ENCODE assay signal across 12 mouse cellular contexts in the genomic region with DNA sequence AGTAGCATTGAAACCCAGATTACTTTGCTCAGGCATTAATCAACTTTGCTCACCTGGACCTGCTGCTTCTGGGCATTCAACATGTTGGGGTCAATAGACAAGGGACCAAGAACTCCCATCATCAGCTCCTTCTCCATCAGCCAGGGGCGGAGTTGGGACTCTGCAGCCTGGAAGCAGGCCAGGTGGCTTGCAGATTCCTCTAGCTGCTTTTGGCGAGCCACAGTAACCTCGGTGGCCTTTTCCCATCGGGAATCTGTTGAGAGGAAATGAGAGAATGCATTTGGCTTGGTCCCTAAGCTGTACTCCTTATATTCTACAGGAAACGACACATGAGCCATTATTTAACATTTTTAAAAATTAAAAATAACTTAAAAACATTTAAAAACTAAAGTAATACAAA.
DNase-seq lines count a peak whose midpoint lies in the region; ATAC-seq and TF ChIP-seq lines count a peak whose summit lies in the region.
"Had no signal": no experiment of that assay in that cellular context is flagged by ENCODE, and none has a peak within 500 bp of the region (broad histone marks: within the 10 kb centered on the region; RNA-seq: fewer than 3 reads in every experiment).

No protein-coding gene starts in this region.

- 59% methylated on average over 5 of the region's 5 CpGs for WGBS in limb, embryonic 14.5 days
- 85% methylated on average over 5 of the region's 5 CpGs for WGBS in limb, embryonic 10.5 days
- 73% methylated on average over 5 of the region's 5 CpGs for WGBS in midbrain, embryonic 15.5 days

- H3K27me3 ChIP-seq in limb, embryonic 14.5 days (ENCODE audit: control insufficient read depth, insufficient read depth, low read length) = no peaks in the 10 kb centered on the region
- no peaks in the 10 kb centered on the region for H3K27me3 ChIP-seq in limb, embryonic 10.5 days (ENCODE audit: low read depth, poor library complexity, severe bottlenecking)
- no peaks in the 10 kb centered on the region for H3K27me3 ChIP-seq in midbrain, embryonic 15.5 days (replicated peaks)
- H3K27me3 ChIP-seq: hindbrain, embryonic 15.5 days; limb, embryonic 12.5 days had no signal

- no peak overlapping the region for H3K27ac ChIP-seq in limb, embryonic 14.5 days (replicated peaks; ENCODE audit: low read depth, low read length)
- H3K27ac ChIP-seq in limb, embryonic 10.5 days = no peak overlapping the region
- no peak overlapping the region for H3K27ac ChIP-seq in midbrain, embryonic 15.5 days
- H3K27ac ChIP-seq: hindbrain, embryonic 15.5 days; limb, embryonic 12.5 days had no signal

- H3K9me3 ChIP-seq in limb, embryonic 14.5 days (ENCODE audit: control insufficient read depth, low read length) = no peaks in the 10 kb centered on the region
- no peaks in the 10 kb centered on the region for H3K9me3 ChIP-seq in limb, embryonic 10.5 days (replicated peaks)
- no peaks in the 10 kb centered on the region for H3K9me3 ChIP-seq in midbrain, embryonic 15.5 days
- H3K9me3 ChIP-seq: hindbrain, embryonic 15.5 days; limb, embryonic 12.5 days had no signal

- intact Hi-C loops in heart, postnatal 10 days (cut with DNase I) = no loop called here

- DNase-seq in limb, embryonic 14.5 days (ENCODE audit: low spot score) = peak; percentile 19
- no peak for DNase-seq in limb, embryonic 10.5 days (ENCODE audit: low spot score)
- peak; percentile 40 to 48 for DNase-seq in cerebellum, postnatal 10 days
- peak; percentile 86 to 88 for DNase-seq in heart, postnatal 10 days
- peak; percentile 47 to 69 for DNase-seq in lung, postnatal 4 days
- no peak for DNase-seq in embryo, embryonic 11 days

- H3K4me1 ChIP-seq in limb, embryonic 14.5 days (ENCODE audit: control insufficient read depth, insufficient read depth, low read length) = no peaks in the 10 kb centered on the region
- no peaks in the 10 kb centered on the region for H3K4me1 ChIP-seq in limb, embryonic 10.5 days
- H3K4me1 ChIP-seq in midbrain, embryonic 15.5 days = no peaks in the 10 kb centered on the region
- H3K4me1 ChIP-seq: hindbrain, embryonic 15.5 days; limb, embryonic 12.5 days had no signal

- H3K9ac ChIP-seq in limb, embryonic 14.5 days (ENCODE audit: low read depth, low read length, severe bottlenecking) = no peak overlapping the region
- no peak overlapping the region for H3K9ac ChIP-seq in midbrain, embryonic 15.5 days
- H3K9ac ChIP-seq: hindbrain, embryonic 15.5 days; limb, embryonic 12.5 days had no signal

- H3K4me3 ChIP-seq in limb, embryonic 14.5 days (replicated peaks; ENCODE audit: low read length) = no peak overlapping the region
- no peak overlapping the region for H3K4me3 ChIP-seq in limb, embryonic 10.5 days
- H3K4me3 ChIP-seq in midbrain, embryonic 15.5 days = no peak overlapping the region
- H3K4me3 ChIP-seq: erythroblast, embryonic 14.5 days; hindbrain, embryonic 15.5 days; limb, embryonic 12.5 days had no signal

- no peak for ATAC-seq in limb, embryonic 14.5 days (ENCODE audit: low FRiP score, low read depth)
- no peak for ATAC-seq in megakaryocyte progenitor cell, adult 5-6 weeks (replicated peaks; ENCODE audit: poor library complexity)
- ATAC-seq in midbrain, embryonic 15.5 days (replicated peaks) = no peak
- ATAC-seq: midbrain, embryonic 16.5 days had no signal

- peaks cover 58% of the 10 kb centered on the region for H3K36me3 ChIP-seq in limb, embryonic 14.5 days (ENCODE audit: control insufficient read depth, insufficient read depth, low read length)
- peaks cover 70% of the 10 kb centered on the region for H3K36me3 ChIP-seq in limb, embryonic 10.5 days
- peaks cover 58% of the 10 kb centered on the region for H3K36me3 ChIP-seq in midbrain, embryonic 15.5 days (replicated peaks)

- H3K4me2 ChIP-seq in limb, embryonic 14.5 days (replicated peaks; ENCODE audit: low read depth, low read length, severe bottlenecking) = no peak overlapping the region
- no peak overlapping the region for H3K4me2 ChIP-seq in midbrain, embryonic 15.5 days
- H3K4me2 ChIP-seq: hindbrain, embryonic 15.5 days; limb, embryonic 12.5 days had no signal

- TF ChIP-seq POLR2A in limb, embryonic 14.5 days (IDR thresholded peaks at IDR 0.05; ENCODE audit: borderline replicate concordance, extremely low read depth, insufficient read depth, insufficient read length) = no peak

Comparison
In these comparisons a context has a peak if more than half of its experiments do, and no peak if none do; other contexts are left out.
1. DNase-seq: peak in limb, embryonic 14.5 days (single experiment), cerebellum, postnatal 10 days (2 of 2), heart, postnatal 10 days (2 of 2) and lung, postnatal 4 days (2 of 2); none in limb, embryonic 10.5 days (single experiment) and embryo, embryonic 11 days (single experiment).